Mouse (Mus musculus): ENCODE measurements around the gene Gga1.
A peak's percentile ranks its signal among the peaks of the same experiment; 100 is the strongest.
"Not testable (repeated sequence)": the region's sequence is repeated elsewhere in the genome, so short reads cannot be mapped to it uniquely, and the experiment has no call there.

Gene Gga1

GRCm38 (mm10) chr15:78875537-78875936 lies 1.5 kb upstream of the Gga1 start:
- no peak for DNase-seq (ENCODE audit: low spot score)

GRCm38 (mm10) chr15:78876258-78876696 lies 713 bp upstream of the Gga1 start:
- DNase-seq (ENCODE audit: low spot score), result peak; percentile 90

- no peak for DNase-seq (ENCODE audit: low spot score)
Observed at GRCm38 (mm10) chr15:78877810-78878390, 910 bp downstream of the Gga1 start.

- not testable (repeated sequence) for DNase-seq (ENCODE audit: low spot score)
Observed at GRCm38 (mm10) chr15:78878792-78879516, 2.0 kb downstream of the Gga1 start.

GRCm38 (mm10) chr15:78880432-78880831 lies 3.4 kb downstream of the Gga1 start:
- DNase-seq (ENCODE audit: low spot score), result peak; percentile 63

- no peak for DNase-seq (ENCODE audit: low spot score)
Observed at GRCm38 (mm10) chr15:78881828-78882227, 4.8 kb downstream of the Gga1 start.

- DNase-seq (ENCODE audit: low spot score), result no peak
Observed at GRCm38 (mm10) chr15:78889401-78889853, 12.4 kb downstream of the Gga1 start.

- no peak for DNase-seq (ENCODE audit: low spot score)
Observed at GRCm38 (mm10) chr15:78892440-78892839, 15.4 kb downstream of the Gga1 start.

GRCm38 (mm10) chr15:78894726-78895125 lies 17.7 kb downstream of the Gga1 start:
- DNase-seq (ENCODE audit: low spot score), result no peak

GRCm38 (mm10) chr15:78895741-78896140 lies 18.8 kb downstream of the Gga1 start:
- no peak for DNase-seq (ENCODE audit: low spot score)

GRCm38 (mm10) chr15:78896149-78896548 lies 19.2 kb downstream of the Gga1 start:
- DNase-seq (ENCODE audit: low spot score), result no peak

- DNase-seq (ENCODE audit: low spot score), result peak; percentile 72
Observed at GRCm38 (mm10) chr15:78897488-78897887, 20.5 kb downstream of the Gga1 start.

- DNase-seq (ENCODE audit: low spot score), result no peak
Observed at GRCm38 (mm10) chr15:78898507-78899001, 21.6 kb downstream of the Gga1 start.

GRCm38 (mm10) chr15:78899409-78899739 lies 22.4 kb downstream of the Gga1 start, which contains the start of gene Gm49510:
TSS of gene Gm49510 (plus strand) at chr15:78899667.
- no peak for DNase-seq (ENCODE audit: low spot score)

GRCm38 (mm10) chr15:78899740-78900584 lies 23.0 kb downstream of the Gga1 start, which contains the start of gene Sh3bp1:
TSS of gene Sh3bp1 (plus strand) at chr15:78899768.
- peak; percentile 85 for DNase-seq (ENCODE audit: low spot score)

- DNase-seq (ENCODE audit: low spot score), result no peak
Observed at GRCm38 (mm10) chr15:78900585-78901421, 23.8 kb downstream of the Gga1 start.

- no peak for DNase-seq (ENCODE audit: low spot score)
Observed at GRCm38 (mm10) chr15:78901422-78901789, 24.4 kb downstream of the Gga1 start.

- peak; percentile 93 for DNase-seq (ENCODE audit: low spot score)
Observed at GRCm38 (mm10) chr15:78903243-78903642, 26.3 kb downstream of the Gga1 start.

GRCm38 (mm10) chr15:78908399-78908798 lies 31.4 kb downstream of the Gga1 start:
- no peak for DNase-seq (ENCODE audit: low spot score)

- DNase-seq (ENCODE audit: low spot score), result no peak
Observed at GRCm38 (mm10) chr15:78908982-78909381, 32.0 kb downstream of the Gga1 start.

GRCm38 (mm10) chr15:78912040-78912439 lies 35.0 kb downstream of the Gga1 start:
- no peak for DNase-seq (ENCODE audit: low spot score)
